ENCODE assay signal across 7 mouse cellular contexts in the genomic region with DNA sequence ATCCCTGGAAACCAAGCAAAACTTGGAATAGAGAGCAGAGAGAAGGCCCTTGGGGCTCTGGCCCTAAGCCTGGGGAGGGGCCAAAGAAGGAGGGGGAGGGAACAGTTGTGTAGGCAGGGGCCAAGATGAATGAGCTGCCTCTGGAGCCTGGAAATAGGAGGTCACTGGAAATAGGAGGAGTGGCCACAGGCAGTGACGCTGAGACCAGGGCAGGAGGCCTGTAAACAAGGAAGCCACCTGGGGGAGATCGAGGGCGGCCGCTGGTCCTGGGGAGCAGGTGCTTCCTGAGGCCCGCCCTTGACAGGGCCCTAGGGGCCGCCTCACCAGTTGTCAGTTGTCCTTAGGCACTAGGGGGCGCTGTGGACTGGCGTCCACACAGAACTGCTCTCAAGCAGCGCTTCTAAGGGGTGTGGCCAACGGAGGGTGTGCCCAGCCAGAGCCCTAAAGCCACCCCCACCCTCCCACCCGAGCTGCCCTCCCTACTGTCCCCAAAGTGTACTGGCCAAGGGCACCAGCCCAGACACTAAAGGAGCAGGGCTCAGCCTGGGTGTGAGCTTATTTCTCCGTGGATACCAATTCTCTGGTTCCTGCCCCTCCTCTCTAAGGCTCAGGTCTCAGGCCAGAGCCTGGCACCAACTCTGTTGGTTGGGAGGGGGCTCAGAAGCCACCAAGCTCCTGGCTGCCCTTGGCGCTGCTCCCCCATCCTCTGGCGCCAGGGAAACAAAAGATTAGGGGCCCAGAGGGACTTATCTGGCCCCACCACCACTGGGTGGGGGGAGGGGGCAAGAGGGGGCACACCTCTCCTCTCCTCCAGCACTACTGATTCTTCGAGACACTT. TPM values are rescaled to one million over a fixed set of nuclear protein-coding genes. Genes with fewer than 3 reads are reported as not detected.
A peak's percentile ranks its signal among the peaks of the same experiment; 100 is the strongest.
DNase-seq lines count a peak whose midpoint lies in the region; ATAC-seq and TF ChIP-seq lines count a peak whose summit lies in the region.

No protein-coding gene starts in this region.

- peak; percentile 64 for DNase-seq in MEL-GATA-1-ER (ENCODE audit: extremely low read depth, low read depth)
- peak; percentile 94 for DNase-seq in kidney, postnatal 14 days
- peak; percentile 76 for DNase-seq in spleen, adult 12 weeks (ENCODE audit: low spot score)

- H3K9me3 ChIP-seq in heart, embryonic 15.5 days (replicated peaks): no peaks in the 10 kb centered on the region

- no peak overlapping the region for H3K4me3 ChIP-seq in bone marrow macrophage, adult 2 months (ENCODE audit: insufficient read depth, low read length)
- no peak overlapping the region for H3K4me3 ChIP-seq in embryonic fibroblast, embryonic 13.5 days (ENCODE audit: insufficient read depth, low read length)
- peak overlapping the region; percentile 29 for H3K4me3 ChIP-seq in heart, embryonic 15.5 days

- peak overlapping the region; percentile 44 for H3K9ac ChIP-seq in heart, embryonic 15.5 days

- H3K36me3 ChIP-seq in heart, embryonic 15.5 days: peaks cover 26% of the 10 kb centered on the region

- peak overlapping the region; percentile 60 for H3K4me2 ChIP-seq in heart, embryonic 15.5 days

- ATAC-seq in heart, embryonic 15.5 days (replicated peaks; ENCODE audit: insufficient number of reproducible peaks, insufficient read depth, low FRiP score, low read depth): peak; percentile 90
- ATAC-seq in megakaryocyte, adult 5-6 weeks (ENCODE audit: poor library complexity, severe bottlenecking): peak; percentile 84

- H3K27me3 ChIP-seq in heart, embryonic 15.5 days: no peaks in the 10 kb centered on the region

- H3K4me1 ChIP-seq in bone marrow macrophage, adult 2 months (ENCODE audit: control insufficient read depth, insufficient read depth, low read length): peaks cover 41% of the 10 kb centered on the region
- H3K4me1 ChIP-seq in embryonic fibroblast, embryonic 13.5 days (ENCODE audit: control insufficient read depth, insufficient read depth, low read length): no peaks in the 10 kb centered on the region
- peaks cover 36% of the 10 kb centered on the region for H3K4me1 ChIP-seq in heart, embryonic 15.5 days (replicated peaks)

- no peak overlapping the region for H3K27ac ChIP-seq in bone marrow macrophage, adult 2 months (ENCODE audit: insufficient read depth, low read depth, low read length)
- no peak overlapping the region for H3K27ac ChIP-seq in embryonic fibroblast, embryonic 13.5 days (ENCODE audit: insufficient read depth, low read length)
- peak overlapping the region; percentile 78 for H3K27ac ChIP-seq in heart, embryonic 15.5 days

- TF ChIP-seq POLR2A in bone marrow macrophage, adult 2 months (IDR thresholded peaks at IDR 0.05; ENCODE audit: borderline replicate concordance, low read depth, low read length): no peak
- TF ChIP-seq POLR2A in embryonic fibroblast, embryonic 13.5 days (IDR thresholded peaks at IDR 0.05; ENCODE audit: low read depth, low read length): no peak

- peak; percentile 68 for TF ChIP-seq CTCF in bone marrow macrophage, adult 2 months (IDR thresholded peaks at IDR 0.05; ENCODE audit: low read depth, low read length)
- peak; percentile 50; the same call in 1 of the 2 replicates for TF ChIP-seq CTCF in embryonic fibroblast, embryonic 13.5 days (IDR thresholded peaks at IDR 0.05; ENCODE audit: borderline replicate concordance, insufficient read depth, low read length)

- 3% methylated on average over 15 of the region's 15 CpGs for WGBS in heart, embryonic 15.5 days

RNA-seq across cellular contexts. Expression of a gene that starts 11.7 kb away (rescaled TPM):
- 33.6 and 34.1 TPM in 2 replicates for polyA plus RNA-seq in bone marrow macrophage, adult 2 months (2012; ENCODE audit: insufficient read depth, insufficient read length, missing spikeins)
- polyA plus RNA-seq in embryonic fibroblast, embryonic 13.5 days (2011; ENCODE audit: insufficient read length, low read depth, missing spikeins): 11.8 and 12.7 TPM in 2 replicates
- 10.3 and 14.7 TPM in 2 replicates for polyA plus RNA-seq in heart, embryonic 15.5 days (2015; fragmentation: Nextera tagmentation; extraction: Ambion mirVana)
- total RNA-seq in megakaryocyte, adult 5-6 weeks (2015): 8.9 and 9.0 TPM in 2 replicates
- 19.6 and 21.2 TPM in 2 replicates for total RNA-seq in megakaryocyte, adult 5-6 weeks (2017)

RNA-seq across cellular contexts. Expression of a gene that starts 25.4 kb away (rescaled TPM):
- not detected in 2 replicates for polyA plus RNA-seq in bone marrow macrophage, adult 2 months (2012; ENCODE audit: insufficient read depth, insufficient read length, missing spikeins)
- polyA plus RNA-seq in embryonic fibroblast, embryonic 13.5 days (2011; ENCODE audit: insufficient read length, low read depth, missing spikeins): not detected in 2 replicates
- polyA plus RNA-seq in heart, embryonic 15.5 days (2015; fragmentation: Nextera tagmentation; extraction: Ambion mirVana): 9.2 and 14.2 TPM in 2 replicates
- 0.09 TPM in 1 of 2 replicates, not detected in the other for total RNA-seq in megakaryocyte, adult 5-6 weeks (2015)
- total RNA-seq in megakaryocyte, adult 5-6 weeks (2017): not detected in 2 replicates

RNA-seq across cellular contexts. Expression of a gene that starts 29.1 kb away (rescaled TPM):
- 2.2 and 2.7 TPM in 2 replicates for polyA plus RNA-seq in bone marrow macrophage, adult 2 months (2012; ENCODE audit: insufficient read depth, insufficient read length, missing spikeins)
- not detected in 2 replicates for polyA plus RNA-seq in embryonic fibroblast, embryonic 13.5 days (2011; ENCODE audit: insufficient read length, low read depth, missing spikeins)
- 0.44 and 2.2 TPM in 2 replicates for polyA plus RNA-seq in heart, embryonic 15.5 days (2015; fragmentation: Nextera tagmentation; extraction: Ambion mirVana)
- total RNA-seq in megakaryocyte, adult 5-6 weeks (2015): 0.16 and 0.59 TPM in 2 replicates
- total RNA-seq in megakaryocyte, adult 5-6 weeks (2017): 0.28 and 0.81 TPM in 2 replicates

RNA-seq across cellular contexts. Expression of a gene that starts 50.8 kb away (rescaled TPM):
- polyA plus RNA-seq in bone marrow macrophage, adult 2 months (2012; ENCODE audit: insufficient read depth, insufficient read length, missing spikeins): 0.44 TPM in 1 of 2 replicates, not detected in the other
- 34.5 and 58.5 TPM in 2 replicates for polyA plus RNA-seq in embryonic fibroblast, embryonic 13.5 days (2011; ENCODE audit: insufficient read length, low read depth, missing spikeins)
- 0.63 and 0.76 TPM in 2 replicates for polyA plus RNA-seq in heart, embryonic 15.5 days (2015; fragmentation: Nextera tagmentation; extraction: Ambion mirVana)
- total RNA-seq in megakaryocyte, adult 5-6 weeks (2015): 0.39 and 1.1 TPM in 2 replicates
- total RNA-seq in megakaryocyte, adult 5-6 weeks (2017): 0.51 and 1.3 TPM in 2 replicates
